Mouse (Mus musculus): ENCODE measurements around the gene Olfr958. TPM values are rescaled to one million over a fixed set of nuclear protein-coding genes. Genes with fewer than 3 reads are reported as not detected.

The Olfr958 gene
- polyA plus RNA-seq, 2 experiments: not detected

GRCm38 (mm10) chr9:39558349-39558647 is 4.4 kb upstream of the Olfr958 start:
- no peak overlapping the region for H3K9ac ChIP-seq (replicated peaks)
- DNase-seq (ENCODE audit: low read depth in 3 of 3, low spot score in 3 of 3): no peak
- no peak for ATAC-seq (ENCODE audit: insufficient read depth)
- no peak for TF ChIP-seq EP300 (IDR thresholded peaks at IDR 0.05; ENCODE audit: low read depth)
- H3K4me2 ChIP-seq (ENCODE audit: low read depth): no peak overlapping the region
- no peaks in the 10 kb centered on the region for H3K9me3 ChIP-seq (ENCODE audit: control insufficient read depth, low read length)
- no peaks in the 10 kb centered on the region for H3K4me1 ChIP-seq (replicated peaks; ENCODE audit: control insufficient read depth in 2 of 2, insufficient read depth in 2 of 2, low read length in 1 of 2)
- no peak overlapping the region for H3K4me3 ChIP-seq (ENCODE audit: insufficient read depth in 1 of 2, low read depth in 2 of 2, low read length in 2 of 2)
- no peaks in the 10 kb centered on the region for H3K36me3 ChIP-seq (replicated peaks; ENCODE audit: control insufficient read depth, insufficient read depth, low read depth)
- H3K27me3 ChIP-seq (ENCODE audit: control insufficient read depth, insufficient read depth, low read length): no peaks in the 10 kb centered on the region
- no peak overlapping the region for H3K27ac ChIP-seq

DNA sequence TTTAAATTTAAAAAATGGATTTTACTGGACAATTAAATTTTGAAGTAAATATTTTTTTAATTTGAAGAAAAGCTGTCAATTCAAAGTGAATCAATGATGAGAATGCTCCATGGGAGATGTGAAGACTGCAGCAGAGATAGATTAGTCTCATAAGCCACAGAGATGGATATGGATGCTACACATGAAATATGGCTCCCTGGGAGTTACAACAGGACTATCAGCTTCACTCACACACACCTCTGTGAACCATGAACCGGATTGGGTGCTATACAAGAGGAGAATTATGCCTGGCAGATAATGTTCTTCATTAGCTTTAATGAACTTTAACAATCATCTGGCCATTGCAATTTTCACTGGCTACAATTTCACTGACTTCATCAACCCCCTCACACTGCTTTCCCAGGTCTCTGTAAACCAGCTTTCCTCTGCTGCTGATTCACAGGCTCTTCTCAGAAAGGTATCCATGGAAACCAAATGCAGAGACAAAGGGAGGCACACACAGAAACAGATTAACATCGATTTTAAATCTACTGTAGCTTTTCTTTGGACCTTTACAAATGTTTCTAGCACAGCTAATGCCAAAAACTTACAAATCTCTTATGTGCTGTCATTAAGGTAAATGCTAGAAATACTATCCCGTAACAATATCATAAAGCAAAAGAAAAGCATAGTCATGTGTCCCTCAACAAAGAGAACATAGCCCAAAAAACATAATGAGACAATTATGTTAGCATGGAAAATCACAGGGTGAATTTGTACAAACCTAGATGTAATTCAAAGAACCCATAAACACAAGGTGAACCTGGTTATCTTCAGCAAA is 3.9 kb upstream of the Olfr958 start:
- H3K4me1 ChIP-seq (replicated peaks; ENCODE audit: control insufficient read depth in 2 of 2, insufficient read depth in 2 of 2, low read length in 1 of 2): no peaks in the 10 kb centered on the region
- no peak overlapping the region for H3K27ac ChIP-seq
- 30% methylated on average over 3 of the region's 3 CpGs for WGBS (ENCODE audit: insufficient replicate concordance)
- DNase-seq (ENCODE audit: low read depth in 3 of 3, low spot score in 3 of 3) (no peak), ATAC-seq (ENCODE audit: insufficient read depth) (no peak)
- no peak overlapping the region for H3K9ac ChIP-seq (replicated peaks)
- no peaks in the 10 kb centered on the region for H3K36me3 ChIP-seq (replicated peaks; ENCODE audit: control insufficient read depth, insufficient read depth, low read depth)
- H3K4me3 ChIP-seq (ENCODE audit: insufficient read depth in 1 of 2, low read depth in 2 of 2, low read length in 2 of 2): no peak overlapping the region
- no peak overlapping the region for H3K4me2 ChIP-seq (ENCODE audit: low read depth)
- TF ChIP-seq EP300 (IDR thresholded peaks at IDR 0.05; ENCODE audit: low read depth) (no peak), CTCF (IDR thresholded peaks at IDR 0.05; ENCODE audit: low read depth) (no peak)
- H3K27me3 ChIP-seq (ENCODE audit: control insufficient read depth, insufficient read depth, low read length): no peaks in the 10 kb centered on the region
- H3K9me3 ChIP-seq (ENCODE audit: control insufficient read depth, low read length): no peaks in the 10 kb centered on the region

DNA sequence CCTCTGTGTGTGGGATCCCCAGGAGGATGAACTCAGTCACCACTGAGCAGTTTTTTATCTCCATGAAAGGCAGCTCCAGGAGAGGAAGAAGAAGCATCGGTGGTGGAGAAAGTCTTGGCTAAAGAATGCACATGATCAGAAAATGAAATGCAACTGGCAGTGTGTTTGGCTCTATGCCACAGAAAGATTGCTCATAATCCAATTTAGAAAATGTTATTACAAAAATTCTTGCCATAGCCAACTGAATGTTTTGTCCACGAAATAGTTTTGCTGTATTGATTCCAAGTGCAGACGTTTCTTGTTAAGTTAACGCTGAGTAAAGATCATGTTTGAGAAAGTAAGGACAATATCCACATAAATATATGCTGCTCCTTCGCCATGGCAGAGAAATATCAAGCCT is 3.0 kb downstream of the Olfr958 start:
- Histone ChIP-seq H3K4me1 (replicated peaks; ENCODE audit: control insufficient read depth in 2 of 2, insufficient read depth in 2 of 2, low read length in 1 of 2) (no peaks in the 10 kb centered on the region), H3K27me3 (ENCODE audit: control insufficient read depth, insufficient read depth, low read length) (no peaks in the 10 kb centered on the region), H3K4me2 (ENCODE audit: low read depth) (no peak overlapping the region), H3K9me3 (ENCODE audit: control insufficient read depth, low read length) (no peaks in the 10 kb centered on the region), H3K4me3 (ENCODE audit: insufficient read depth in 1 of 2, low read depth in 2 of 2, low read length in 2 of 2) (no peak overlapping the region), H3K27ac (no peak overlapping the region), H3K9ac (replicated peaks) (no peak overlapping the region), H3K36me3 (replicated peaks; ENCODE audit: control insufficient read depth, insufficient read depth, low read depth) (no peaks in the 10 kb centered on the region)
- WGBS (ENCODE audit: insufficient replicate concordance): 67% methylated on average over 5 of the region's 5 CpGs
- ATAC-seq (ENCODE audit: insufficient read depth) (no peak), DNase-seq (ENCODE audit: low read depth in 3 of 3, low spot score in 3 of 3) (no peak)
- TF ChIP-seq CTCF (IDR thresholded peaks at IDR 0.05; ENCODE audit: low read depth): no peak
- no peak for TF ChIP-seq EP300 (IDR thresholded peaks at IDR 0.05; ENCODE audit: low read depth)

DNA sequence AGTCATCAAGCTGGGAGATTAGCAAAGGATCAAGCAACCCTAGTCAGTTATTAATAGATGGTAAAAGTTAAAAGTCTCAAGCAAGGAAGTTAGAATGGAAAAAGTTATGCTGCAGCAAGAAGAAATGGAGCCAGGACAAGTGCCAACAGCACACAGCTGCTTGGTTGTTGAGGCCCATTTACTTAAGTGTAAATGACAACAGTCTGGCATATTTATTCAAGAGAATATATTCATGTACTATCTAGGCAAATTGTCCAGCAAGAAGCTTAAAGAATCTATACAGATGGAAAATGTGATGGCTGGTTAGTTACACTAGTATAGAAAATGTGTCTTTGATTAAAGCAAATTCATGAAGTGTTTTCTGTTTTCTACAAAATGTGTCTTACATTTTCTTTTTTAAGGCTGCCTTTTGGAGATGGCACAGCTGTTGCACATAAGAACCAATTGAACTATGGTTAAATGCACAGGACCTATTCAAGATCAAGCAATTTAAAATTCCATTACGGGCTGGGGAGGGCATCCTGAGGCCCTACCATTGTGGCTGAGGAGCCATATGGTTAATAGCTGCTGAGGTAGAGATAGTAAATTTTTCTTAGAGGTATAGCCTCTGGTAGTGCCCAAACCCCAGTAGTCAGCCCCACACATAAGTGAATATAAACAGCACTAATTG is 30.1 kb downstream of the Olfr958 start:
- Histone ChIP-seq H3K36me3 (replicated peaks; ENCODE audit: control insufficient read depth, insufficient read depth, low read depth) (no peaks in the 10 kb centered on the region), H3K9me3 (ENCODE audit: control insufficient read depth, low read length) (no peaks in the 10 kb centered on the region), H3K9ac (replicated peaks) (no peak overlapping the region), H3K4me2 (ENCODE audit: low read depth) (no peak overlapping the region), H3K4me1 (replicated peaks; ENCODE audit: control insufficient read depth in 2 of 2, insufficient read depth in 2 of 2, low read length in 1 of 2) (no peaks in the 10 kb centered on the region), H3K4me3 (ENCODE audit: insufficient read depth in 1 of 2, low read depth in 2 of 2, low read length in 2 of 2) (no peak overlapping the region), H3K27me3 (ENCODE audit: control insufficient read depth, insufficient read depth, low read length) (no peaks in the 10 kb centered on the region), H3K27ac (no peak overlapping the region)
- TF ChIP-seq CTCF (IDR thresholded peaks at IDR 0.05; ENCODE audit: low read depth): no peak
- TF ChIP-seq EP300 (IDR thresholded peaks at IDR 0.05; ENCODE audit: low read depth): no peak
- WGBS (ENCODE audit: insufficient replicate concordance): 68% methylated on average over 1 of the region's 1 CpGs
- DNase-seq (ENCODE audit: low read depth in 3 of 3, low spot score in 3 of 3) (no peak), ATAC-seq (ENCODE audit: insufficient read depth) (no peak)

DNA sequence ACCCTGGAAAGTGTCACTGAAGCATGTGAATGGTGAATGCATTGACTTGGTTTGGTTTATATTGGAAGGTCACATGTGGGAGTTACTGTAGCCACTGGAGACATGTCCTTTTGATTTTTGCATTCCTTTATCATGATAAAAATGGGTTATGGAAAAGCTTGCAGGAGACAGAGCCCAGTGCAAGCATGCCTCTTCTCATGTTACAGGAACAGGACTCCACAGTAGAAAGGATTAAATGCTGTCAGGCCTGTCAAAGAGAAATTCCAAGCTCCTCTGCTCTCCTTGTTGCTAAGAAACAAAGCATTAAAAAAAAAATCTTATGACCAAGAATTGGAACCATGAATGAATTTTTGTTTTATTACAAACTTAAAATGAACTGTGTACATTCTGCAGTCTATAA is 35.3 kb downstream of the Olfr958 start:
- Histone ChIP-seq H3K9ac (replicated peaks) (no peak overlapping the region), H3K9me3 (ENCODE audit: control insufficient read depth, low read length) (no peaks in the 10 kb centered on the region), H3K4me1 (replicated peaks; ENCODE audit: control insufficient read depth in 2 of 2, insufficient read depth in 2 of 2, low read length in 1 of 2) (no peaks in the 10 kb centered on the region), H3K27ac (no peak overlapping the region), H3K4me2 (ENCODE audit: low read depth) (no peak overlapping the region), H3K4me3 (ENCODE audit: insufficient read depth in 1 of 2, low read depth in 2 of 2, low read length in 2 of 2) (no peak overlapping the region), H3K27me3 (ENCODE audit: control insufficient read depth, insufficient read depth, low read length) (no peaks in the 10 kb centered on the region), H3K36me3 (replicated peaks; ENCODE audit: control insufficient read depth, insufficient read depth, low read depth) (no peaks in the 10 kb centered on the region)
- DNase-seq (ENCODE audit: low read depth in 3 of 3, low spot score in 3 of 3): no peak
- TF ChIP-seq EP300 (IDR thresholded peaks at IDR 0.05; ENCODE audit: low read depth) (no peak), CTCF (IDR thresholded peaks at IDR 0.05; ENCODE audit: low read depth) (no peak)
- ATAC-seq (ENCODE audit: insufficient read depth): no peak

All from liver, embryonic 14.5 days (tissue).